Mouse (Mus musculus): Measurements from ENCODE around the gene Retn.

DNA sequence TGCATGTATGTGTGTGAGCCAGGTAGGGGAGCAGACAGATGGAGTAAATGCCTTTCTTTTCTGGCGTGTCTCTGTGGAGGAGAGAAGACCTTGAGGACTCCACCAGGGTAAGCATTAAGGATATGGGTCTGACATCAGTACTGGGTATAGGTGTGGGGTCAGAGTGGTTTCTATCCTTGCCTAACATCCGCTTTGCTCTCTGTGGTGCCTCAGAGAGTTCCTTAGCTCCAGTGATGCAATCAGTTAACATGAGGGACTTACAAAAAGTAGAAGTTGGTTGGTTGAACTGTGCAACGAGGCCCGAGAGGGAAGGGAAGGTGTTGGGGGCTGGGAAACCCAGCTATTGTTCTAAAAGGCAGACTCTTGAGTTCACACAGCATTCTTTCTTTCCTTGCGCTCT lies 8.8 kb downstream of the Retn start:
- TF ChIP-seq CTCF (conservative IDR thresholded peaks at IDR 0.05; ENCODE audit: low read length) (no peak), NANOG (IDR thresholded peaks at IDR 0.05; ENCODE audit: borderline replicate concordance, low read length) (no peak)

Data from E14TG2a.4 (cell line).